Mouse (Mus musculus): Measurements from ENCODE around the gene Nop53. TPM values are rescaled to one million over a fixed set of nuclear protein-coding genes. Genes with fewer than 3 reads are reported as not detected.

Nop53 gene
- 119 and 128 TPM in 2 replicates for polyA plus RNA-seq (2012; rRNA removed)

DNA sequence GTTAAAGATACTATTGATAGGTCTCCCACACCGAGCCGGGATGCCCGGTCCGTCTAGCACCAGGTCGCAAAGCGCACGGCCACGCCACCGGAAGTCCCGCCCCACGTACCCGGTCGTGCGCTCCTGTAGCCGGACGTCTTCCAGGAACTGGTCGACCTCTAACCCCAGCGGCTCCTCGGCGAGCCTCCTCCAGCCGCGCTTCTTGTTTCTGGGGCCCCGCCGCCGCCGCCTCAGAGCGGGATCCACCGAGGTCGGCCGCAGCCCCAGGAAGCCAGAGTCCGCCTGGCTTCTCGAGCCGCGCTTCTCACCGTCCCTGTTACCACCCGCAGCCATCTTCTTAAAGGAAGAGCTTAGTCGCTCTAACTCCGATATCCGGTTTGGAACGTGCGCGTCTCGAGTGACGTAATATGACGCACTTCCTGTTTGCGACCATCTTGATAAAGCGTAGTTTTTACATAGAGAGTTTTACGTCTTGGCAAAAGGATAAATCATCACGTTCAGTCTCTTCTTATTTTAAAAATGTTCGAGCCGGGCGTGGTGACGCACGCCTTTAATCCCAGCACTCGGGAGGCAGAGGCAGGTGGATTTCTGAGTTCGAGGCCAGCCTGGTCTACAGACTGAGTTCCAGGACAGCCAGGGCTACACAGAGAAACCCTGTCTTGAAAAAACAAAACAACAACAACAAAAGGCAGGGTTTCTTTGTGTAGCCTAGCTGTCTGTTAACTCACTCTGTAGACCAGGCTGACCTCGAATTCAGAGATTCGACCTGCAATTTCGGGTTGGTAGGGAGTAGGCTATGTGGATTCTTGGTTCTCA, at the start of gene Nop53:
Gene Nop53 (minus strand): TSS at position 354 of the 816 bp plus-strand sequence.
- Histone ChIP-seq H3K4me3 (replicated peaks; ENCODE audit: extremely low read depth, low read depth, low read length) (peak within 1 kb of the TSS; percentile 61), H3K4me1 (ENCODE audit: control insufficient read depth, insufficient read depth, low read length) (peaks cover 7% of the 10 kb centered on the region)
- WGBS = 1% methylated on average over 59 of the region's 59 CpGs
- TF ChIP-seq CTCF (IDR thresholded peaks at IDR 0.05; ENCODE audit: insufficient read depth, low read length) (no peak), POLR2A (IDR thresholded peaks at IDR 0.05; ENCODE audit: borderline replicate concordance, extremely low read depth, low read depth, low read length) (peak; percentile 75; the same call in 1 of the 2 replicates)
- DNase-seq = peak; percentile 94

DNA sequence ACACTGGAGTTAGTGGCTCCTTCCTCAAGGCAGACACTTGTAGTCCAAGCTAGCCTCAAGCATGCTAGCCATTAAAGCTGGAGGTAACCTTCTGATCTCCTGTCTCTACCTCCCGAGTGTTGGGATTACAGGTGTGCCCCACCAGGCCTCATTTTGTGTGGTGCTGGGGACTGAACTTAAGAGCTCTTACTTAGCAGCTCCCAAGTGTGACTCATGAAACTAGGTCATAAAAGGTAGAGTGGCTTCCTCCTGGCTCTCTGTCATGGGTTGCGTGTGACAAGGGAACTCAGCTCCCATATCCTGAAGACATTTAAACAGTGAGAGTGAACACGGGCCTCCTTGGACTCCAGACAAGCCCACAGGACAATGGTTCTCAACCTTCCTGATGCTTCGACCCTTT, 47.9 kb upstream of the Nop53 start:
- DNase-seq = no peak
- 71% methylated on average over 4 of the region's 4 CpGs for WGBS
- no peak for TF ChIP-seq POLR2A (IDR thresholded peaks at IDR 0.05; ENCODE audit: borderline replicate concordance, extremely low read depth, low read depth, low read length)
- Histone ChIP-seq H3K4me1 (ENCODE audit: control insufficient read depth, insufficient read depth, low read length) (no peaks in the 10 kb centered on the region), H3K4me3 (replicated peaks; ENCODE audit: extremely low read depth, low read depth, low read length) (no peak overlapping the region)

DNA sequence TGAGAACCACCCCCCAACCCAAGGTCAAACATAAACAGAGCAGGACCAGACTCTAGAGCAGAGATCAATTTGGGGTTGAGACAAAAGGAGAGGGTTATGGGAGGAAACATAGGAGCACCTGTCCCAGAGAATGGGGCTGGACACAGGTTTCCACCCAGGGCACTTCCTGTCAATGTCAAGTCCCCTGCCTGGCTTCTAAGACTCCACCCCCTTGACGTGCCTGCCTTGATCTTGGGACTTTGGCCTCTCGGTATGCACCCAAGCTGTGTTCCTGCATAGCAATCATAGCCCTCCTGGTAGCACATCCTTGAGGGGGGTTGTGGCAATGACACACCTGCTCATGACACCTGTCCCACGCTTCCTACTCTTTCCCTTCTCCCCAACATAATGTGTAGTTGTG, 47.3 kb upstream of the Nop53 start:
- TF ChIP-seq POLR2A (IDR thresholded peaks at IDR 0.05; ENCODE audit: borderline replicate concordance, extremely low read depth, low read depth, low read length) (no peak), CTCF (IDR thresholded peaks at IDR 0.05; ENCODE audit: insufficient read depth, low read length) (no peak)
- H3K4me1 ChIP-seq (ENCODE audit: control insufficient read depth, insufficient read depth, low read length) = no peaks in the 10 kb centered on the region
- no peak for DNase-seq
- WGBS = 76% methylated on average over 3 of the region's 3 CpGs
- no peak overlapping the region for H3K4me3 ChIP-seq (replicated peaks; ENCODE audit: extremely low read depth, low read depth, low read length)

DNA sequence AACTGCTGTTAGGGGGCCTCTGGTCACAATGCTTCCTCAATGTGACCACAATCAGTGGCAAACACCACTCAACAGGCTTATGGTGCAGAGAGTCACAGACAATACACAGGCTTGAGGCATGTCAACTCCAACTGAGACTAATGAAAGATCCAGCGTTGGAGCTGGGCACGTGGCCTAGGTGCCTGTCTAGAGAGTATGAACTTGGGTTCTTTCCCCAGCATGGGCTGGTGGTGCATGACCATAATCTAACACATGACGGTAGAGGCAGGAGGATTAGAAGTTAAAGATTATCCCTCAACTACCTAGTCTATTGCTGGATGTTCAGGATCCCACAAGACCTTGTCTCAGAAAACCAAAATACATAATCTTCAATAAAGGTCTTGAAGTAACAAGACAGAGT, 45.9 kb upstream of the Nop53 start:
- H3K4me1 ChIP-seq (ENCODE audit: control insufficient read depth, insufficient read depth, low read length) = no peaks in the 10 kb centered on the region
- DNase-seq = no peak
- WGBS = 90% methylated on average over 3 of the region's 3 CpGs
- no peak overlapping the region for H3K4me3 ChIP-seq (replicated peaks; ENCODE audit: extremely low read depth, low read depth, low read length)
- no peak for TF ChIP-seq POLR2A (IDR thresholded peaks at IDR 0.05; ENCODE audit: borderline replicate concordance, extremely low read depth, low read depth, low read length)
- no peak for TF ChIP-seq CTCF (IDR thresholded peaks at IDR 0.05; ENCODE audit: insufficient read depth, low read length)

DNA sequence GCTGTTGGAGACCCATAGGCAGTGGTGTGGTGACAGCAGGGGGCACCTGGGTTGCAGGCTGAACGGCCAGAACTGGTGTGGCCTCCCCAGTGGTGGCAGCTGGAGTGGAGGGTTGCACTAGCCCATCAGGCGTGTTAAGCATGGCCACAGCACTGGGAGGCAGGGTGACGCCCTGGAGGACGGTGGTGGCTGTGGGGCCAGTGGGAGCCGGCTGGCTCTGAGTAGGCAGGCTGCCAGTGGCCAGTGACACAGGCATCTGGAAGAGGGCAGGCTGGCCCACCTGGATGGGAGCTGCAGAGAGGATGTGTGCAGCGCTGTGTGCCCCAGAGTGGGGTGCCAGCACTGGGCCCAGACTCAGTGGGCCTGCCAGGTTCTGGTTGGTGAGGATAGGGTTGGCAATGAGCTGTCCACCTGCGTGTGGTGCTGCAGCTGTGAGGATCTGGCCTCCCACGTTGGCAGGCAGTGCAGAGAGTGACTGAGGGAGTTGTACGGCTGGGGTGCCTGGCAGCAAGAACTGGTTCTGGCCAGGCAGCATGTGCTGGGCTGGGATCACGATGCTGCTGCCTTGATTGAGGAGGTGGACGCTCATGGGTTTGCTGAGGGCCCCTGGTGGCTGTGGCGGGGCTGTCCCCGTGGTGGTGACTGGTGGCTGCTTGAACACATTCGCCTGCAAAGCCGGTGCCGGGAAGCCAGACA, 41.9 kb upstream of the Nop53 start:
- Histone ChIP-seq H3K4me1 (ENCODE audit: control insufficient read depth, insufficient read depth, low read length) (no peaks in the 10 kb centered on the region), H3K4me3 (replicated peaks; ENCODE audit: extremely low read depth, low read depth, low read length) (no peak overlapping the region)
- no peak for DNase-seq
- 88% methylated on average over 16 of the region's 16 CpGs for WGBS
- TF ChIP-seq POLR2A (IDR thresholded peaks at IDR 0.05; ENCODE audit: borderline replicate concordance, extremely low read depth, low read depth, low read length) (no peak), CTCF (IDR thresholded peaks at IDR 0.05; ENCODE audit: insufficient read depth, low read length) (no peak)

DNA sequence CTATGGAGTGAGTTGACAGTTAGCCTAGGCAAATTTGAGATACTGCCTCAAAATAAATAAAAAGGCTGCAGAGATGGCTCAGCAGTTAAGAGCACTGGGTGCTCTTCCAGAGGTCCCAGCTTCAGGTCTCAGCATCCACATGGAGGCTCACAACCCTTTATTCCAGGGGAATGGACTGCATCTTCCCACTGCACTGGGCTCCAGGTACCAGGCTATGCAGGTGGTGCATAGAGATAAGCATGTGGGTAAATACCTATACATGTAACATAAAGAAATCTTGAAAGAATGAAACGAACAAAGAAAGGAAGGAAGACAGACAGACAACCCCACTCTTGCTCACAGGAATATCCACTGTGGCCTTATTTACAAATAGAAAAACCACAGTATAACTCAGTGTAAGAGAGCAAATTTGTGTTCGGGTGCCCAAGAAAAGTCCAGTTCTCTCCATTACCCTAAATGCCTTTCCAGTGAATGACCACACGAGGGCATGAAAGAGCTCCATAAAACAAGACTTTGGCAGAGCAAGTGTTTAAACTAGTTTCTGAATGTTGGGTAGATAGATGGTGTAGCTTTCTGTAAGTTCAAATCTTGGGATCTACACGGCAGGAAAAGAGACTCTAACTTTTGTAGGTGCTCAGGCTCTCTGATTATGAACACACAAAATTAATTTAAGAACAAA, 37.0 kb upstream of the Nop53 start:
- H3K4me3 ChIP-seq (replicated peaks; ENCODE audit: extremely low read depth, low read depth, low read length) = no peak overlapping the region
- DNase-seq = no peak
- peaks cover 4% of the 10 kb centered on the region for H3K4me1 ChIP-seq (ENCODE audit: control insufficient read depth, insufficient read depth, low read length)
- WGBS = 24% methylated on average over 4 of the region's 4 CpGs
- TF ChIP-seq POLR2A (IDR thresholded peaks at IDR 0.05; ENCODE audit: borderline replicate concordance, extremely low read depth, low read depth, low read length) = no peak
- peak; percentile 33; the same call in 1 of the 2 replicates for TF ChIP-seq CTCF (IDR thresholded peaks at IDR 0.05; ENCODE audit: insufficient read depth, low read length)

DNA sequence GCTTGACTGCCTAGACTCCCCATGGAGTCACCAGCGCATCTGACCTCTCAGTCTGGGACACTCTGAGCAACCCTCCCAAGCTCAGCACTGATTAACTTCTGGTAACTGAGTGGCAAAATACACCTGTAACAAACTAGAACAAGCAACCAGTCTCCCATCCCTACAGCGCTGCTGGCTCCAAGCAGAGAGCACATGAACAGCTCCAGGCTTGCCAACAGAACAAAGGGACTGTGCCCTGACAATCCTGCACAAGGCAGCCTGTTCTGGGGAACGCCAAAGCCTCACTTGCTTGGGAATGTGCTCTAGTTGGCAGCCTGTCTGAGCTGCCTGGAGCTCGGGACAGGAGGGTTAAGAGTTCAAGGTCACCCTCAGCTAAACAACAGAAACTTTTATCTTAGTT, 35.7 kb upstream of the Nop53 start:
- WGBS = 70% methylated on average over 4 of the region's 4 CpGs
- DNase-seq = no peak
- TF ChIP-seq POLR2A (IDR thresholded peaks at IDR 0.05; ENCODE audit: borderline replicate concordance, extremely low read depth, low read depth, low read length) = no peak
- TF ChIP-seq CTCF (IDR thresholded peaks at IDR 0.05; ENCODE audit: insufficient read depth, low read length) = no peak

DNA sequence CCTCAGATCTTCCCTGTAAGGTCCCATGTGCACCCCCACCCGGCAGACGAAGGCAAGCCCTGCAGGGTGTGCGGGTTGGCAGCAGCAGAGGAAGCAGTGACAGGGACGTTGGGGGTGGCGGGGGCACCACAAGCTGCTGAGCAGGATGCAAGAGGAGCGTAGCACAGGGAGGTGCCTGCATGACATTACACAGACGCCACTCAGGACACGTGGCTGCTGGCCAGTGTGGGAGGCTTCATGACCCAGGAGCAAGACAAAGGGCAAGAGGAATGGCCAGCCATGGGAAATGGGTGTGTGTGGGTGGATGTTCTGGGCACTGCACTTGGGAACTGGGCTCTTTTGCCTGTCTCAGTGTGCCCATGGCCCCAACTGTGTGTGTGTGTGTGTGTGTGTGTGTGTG, 34.4 kb upstream of the Nop53 start:
- Histone ChIP-seq H3K4me3 (replicated peaks; ENCODE audit: extremely low read depth, low read depth, low read length) (no peak overlapping the region), H3K4me1 (ENCODE audit: control insufficient read depth, insufficient read depth, low read length) (peaks cover 4% of the 10 kb centered on the region)
- no peak for TF ChIP-seq POLR2A (IDR thresholded peaks at IDR 0.05; ENCODE audit: borderline replicate concordance, extremely low read depth, low read depth, low read length)
- TF ChIP-seq CTCF (IDR thresholded peaks at IDR 0.05; ENCODE audit: insufficient read depth, low read length) = no peak
- peak; percentile 45 for DNase-seq
- WGBS = 37% methylated on average over 8 of the region's 8 CpGs

More for the DNA sequence above, 35.7 kb upstream of the Nop53 start:
- Histone ChIP-seq H3K4me3 (replicated peaks; ENCODE audit: extremely low read depth, low read depth, low read length) (no peak overlapping the region), H3K4me1 (ENCODE audit: control insufficient read depth, insufficient read depth, low read length) (peaks cover 4% of the 10 kb centered on the region)

DNA sequence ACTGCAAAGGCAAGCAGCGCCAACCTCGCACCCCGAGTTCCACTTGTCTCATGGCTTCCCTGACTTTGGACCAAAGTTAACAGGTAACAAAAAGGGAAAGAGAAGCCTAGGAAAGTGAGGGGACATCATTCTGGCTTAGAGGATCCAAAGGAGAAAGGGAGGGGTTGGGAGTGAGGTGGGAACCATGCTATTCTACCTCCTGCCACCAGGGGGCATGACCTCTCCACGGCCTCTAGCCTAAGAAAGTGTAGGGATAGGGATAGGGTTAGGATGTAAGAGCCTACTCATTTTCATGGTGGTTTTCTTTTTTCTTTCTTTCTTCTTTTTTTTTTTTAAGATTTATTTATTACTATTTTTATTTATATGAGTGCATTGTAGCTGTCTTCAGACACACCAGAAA, 30.0 kb upstream of the Nop53 start:
- DNase-seq = no peak
- Histone ChIP-seq H3K4me3 (replicated peaks; ENCODE audit: extremely low read depth, low read depth, low read length) (no peak overlapping the region), H3K4me1 (ENCODE audit: control insufficient read depth, insufficient read depth, low read length) (peaks cover 4% of the 10 kb centered on the region)
- 69% methylated on average over 4 of the region's 4 CpGs for WGBS
- TF ChIP-seq POLR2A (IDR thresholded peaks at IDR 0.05; ENCODE audit: borderline replicate concordance, extremely low read depth, low read depth, low read length) (no peak), CTCF (IDR thresholded peaks at IDR 0.05; ENCODE audit: insufficient read depth, low read length) (peak; percentile 95)

Measured in lung, adult 2 months (tissue).